21 mouse cellular contexts compared by ENCODE assay signal in genomic region chr9:43750053-43750452, GRCm38 (mm10). TPM values are rescaled to one million over a fixed set of nuclear protein-coding genes. Genes with fewer than 3 reads are reported as not detected.
DNase-seq lines count a peak whose midpoint lies in the region; ATAC-seq and TF ChIP-seq lines count a peak whose summit lies in the region.
"Had no signal": no experiment of that assay in that cellular context is flagged by ENCODE, and none has a peak within 500 bp of the region (broad histone marks: within the 10 kb centered on the region; RNA-seq: fewer than 3 reads in every experiment).

No protein-coding gene starts in this region.

- H3K9me3 ChIP-seq in midbrain, embryonic 13.5 days: no peaks in the 10 kb centered on the region
- H3K9me3 ChIP-seq in midbrain, embryonic 16.5 days (replicated peaks; ENCODE audit: control insufficient read depth, low read length, poor library complexity, severe bottlenecking): no peaks in the 10 kb centered on the region
- no peaks in the 10 kb centered on the region for H3K9me3 ChIP-seq in forebrain, embryonic 15.5 days
- H3K9me3 ChIP-seq in hindbrain, embryonic 15.5 days: no peaks in the 10 kb centered on the region
- H3K9me3 ChIP-seq: stomach, embryonic 15.5 days had no signal

- peak; percentile 70 for DNase-seq in brain, embryonic 14.5 days (ENCODE audit: low read depth)
- no peak for DNase-seq in heart, adult 18-20 months
- DNase-seq in gastrocnemius, postnatal 10 days: no peak
- DNase-seq: adrenal gland, postnatal 14 days; cerebellum, adult 18-20 months; gastrocnemius, postnatal 14 days; kidney, adult 11 months; layer of hippocampus, postnatal 36 days; lung, adult 18-20 months; lung, postnatal 14 days; thymus, adult 18-20 months; thymus, postnatal 4 days had no signal

- TF ChIP-seq CTCF in brain, embryonic 14.5 days (IDR thresholded peaks at IDR 0.05; ENCODE audit: borderline replicate concordance, extremely low read depth, insufficient read depth, insufficient read length): no peak

- TF ChIP-seq POLR2A in brain, embryonic 14.5 days (IDR thresholded peaks at IDR 0.05; ENCODE audit: borderline replicate concordance, extremely low read depth, insufficient read depth, insufficient read length, poor library complexity, severe bottlenecking): no peak

- no peaks in the 10 kb centered on the region for H3K27me3 ChIP-seq in midbrain, embryonic 13.5 days
- H3K27me3 ChIP-seq in midbrain, embryonic 16.5 days (ENCODE audit: control insufficient read depth, insufficient read depth, low read depth, low read length): no peaks in the 10 kb centered on the region
- no peaks in the 10 kb centered on the region for H3K27me3 ChIP-seq in forebrain, embryonic 15.5 days
- H3K27me3 ChIP-seq in hindbrain, embryonic 15.5 days: no peaks in the 10 kb centered on the region
- H3K27me3 ChIP-seq: Patski; stomach, embryonic 15.5 days had no signal

- H3K4me2 ChIP-seq in midbrain, embryonic 13.5 days (replicated peaks): peak overlapping the region; percentile 2; the same call in 1 of the 2 replicates
- no peak overlapping the region for H3K4me2 ChIP-seq in midbrain, embryonic 16.5 days (ENCODE audit: low read length)
- no peak overlapping the region for H3K4me2 ChIP-seq in forebrain, embryonic 15.5 days (replicated peaks)
- peak overlapping the region; percentile 13; the same call in 1 of the 2 replicates for H3K4me2 ChIP-seq in hindbrain, embryonic 15.5 days
- H3K4me2 ChIP-seq: liver, embryonic 11.5 days; stomach, embryonic 15.5 days had no signal

- peaks cover 82% of the 10 kb centered on the region for H3K4me1 ChIP-seq in midbrain, embryonic 13.5 days (replicated peaks)
- H3K4me1 ChIP-seq in midbrain, embryonic 16.5 days (ENCODE audit: control insufficient read depth, insufficient read depth, low read length): peaks cover 45% of the 10 kb centered on the region
- H3K4me1 ChIP-seq in forebrain, embryonic 15.5 days: peaks cover 68% of the 10 kb centered on the region
- H3K4me1 ChIP-seq in hindbrain, embryonic 15.5 days (replicated peaks): peaks cover 89% of the 10 kb centered on the region

- no peak for ATAC-seq in midbrain, embryonic 13.5 days
- no peak for ATAC-seq in midbrain, embryonic 16.5 days
- ATAC-seq in forebrain, embryonic 15.5 days (replicated peaks): no peak
- no peak for ATAC-seq in hindbrain, embryonic 15.5 days (ENCODE audit: low FRiP score, low read depth)
- ATAC-seq: activated CD4-positive, CD25-positive, alpha-beta regulatory T cell, adult 4 months; Patski had no signal

- 65% methylated on average over 9 of the region's 9 CpGs for WGBS in midbrain, embryonic 13.5 days
- WGBS in midbrain, embryonic 16.5 days: 60% methylated on average over 9 of the region's 9 CpGs
- WGBS in forebrain, embryonic 15.5 days: 45% methylated on average over 9 of the region's 9 CpGs
- WGBS in hindbrain, embryonic 15.5 days: 52% methylated on average over 9 of the region's 9 CpGs

- no peaks in the 10 kb centered on the region for H3K36me3 ChIP-seq in midbrain, embryonic 13.5 days
- H3K36me3 ChIP-seq in midbrain, embryonic 16.5 days (ENCODE audit: control insufficient read depth, insufficient read depth, low read length): no peaks in the 10 kb centered on the region
- no peaks in the 10 kb centered on the region for H3K36me3 ChIP-seq in forebrain, embryonic 15.5 days
- no peaks in the 10 kb centered on the region for H3K36me3 ChIP-seq in hindbrain, embryonic 15.5 days
- H3K36me3 ChIP-seq: stomach, embryonic 15.5 days had no signal

- H3K9ac ChIP-seq in midbrain, embryonic 13.5 days (replicated peaks): no peak overlapping the region
- no peak overlapping the region for H3K9ac ChIP-seq in midbrain, embryonic 16.5 days (ENCODE audit: low read depth, low read length)
- no peak overlapping the region for H3K9ac ChIP-seq in forebrain, embryonic 15.5 days (replicated peaks)
- no peak overlapping the region for H3K9ac ChIP-seq in hindbrain, embryonic 15.5 days
- H3K9ac ChIP-seq: stomach, embryonic 15.5 days had no signal

- H3K27ac ChIP-seq in midbrain, embryonic 13.5 days: 0 out of 2 replicates have a peak overlapping the region, but pooled peaks have one; percentile 10
- no peak overlapping the region for H3K27ac ChIP-seq in midbrain, embryonic 16.5 days (ENCODE audit: low read length)
- peak overlapping the region; percentile 41 for H3K27ac ChIP-seq in forebrain, embryonic 15.5 days (replicated peaks)
- no peak overlapping the region for H3K27ac ChIP-seq in hindbrain, embryonic 15.5 days (replicated peaks)
- H3K27ac ChIP-seq: kidney, postnatal 0 days; stomach, embryonic 15.5 days had no signal

- H3K4me3 ChIP-seq in midbrain, embryonic 13.5 days (replicated peaks): no peak overlapping the region
- H3K4me3 ChIP-seq in midbrain, embryonic 16.5 days (ENCODE audit: low read depth, low read length): no peak overlapping the region
- H3K4me3 ChIP-seq in forebrain, embryonic 15.5 days: no peak overlapping the region
- H3K4me3 ChIP-seq in hindbrain, embryonic 15.5 days: no peak overlapping the region
- H3K4me3 ChIP-seq: stomach, embryonic 15.5 days had no signal

RNA-seq across cellular contexts. Expression of gene Nectin1, which starts 6.3 kb away (rescaled TPM):
- 10.8 and 11.0 TPM in 2 replicates for polyA plus RNA-seq in midbrain, embryonic 13.5 days (2015; fragmentation: Nextera tagmentation; extraction: Ambion mirVana)
- polyA plus RNA-seq in midbrain, embryonic 16.5 days (2015; fragmentation: Nextera tagmentation; extraction: Ambion mirVana): 13.2 and 13.4 TPM in 2 replicates
- 14.4 and 31.1 TPM in 2 replicates for polyA plus RNA-seq in brain, embryonic 14.5 days (2012; rRNA removed)
- 10.1 and 10.2 TPM in 2 replicates for polyA plus RNA-seq in forebrain, embryonic 15.5 days (2015; fragmentation: Nextera tagmentation; extraction: Ambion mirVana)
- polyA plus RNA-seq in hindbrain, embryonic 15.5 days (2015; fragmentation: Nextera tagmentation; extraction: Ambion mirVana): 14.8 and 16.2 TPM in 2 replicates
- total RNA-seq in heart, adult 18-20 months (2021): 1 to 10 TPM; 3.8 to 4.0 TPM
- total RNA-seq in gastrocnemius, postnatal 10 days (2021): 1 to 10 TPM; 7.7 to 9.7 TPM

Comparison
In these comparisons a context has a peak if more than half of its experiments do, and no peak if none do; other contexts are left out.
1. H3K27ac ChIP-seq: peak in midbrain, embryonic 13.5 days (single experiment) and forebrain, embryonic 15.5 days (single experiment); none in midbrain, embryonic 16.5 days (single experiment) and hindbrain, embryonic 15.5 days (single experiment).
2. H3K4me2 ChIP-seq: peak in midbrain, embryonic 13.5 days (single experiment) and hindbrain, embryonic 15.5 days (single experiment); none in midbrain, embryonic 16.5 days (single experiment) and forebrain, embryonic 15.5 days (single experiment).